Mouse (Mus musculus) left cerebral cortex, postnatal 25 days (tissue): ENCODE data around the gene Gm29427. TPM values are rescaled to one million over a fixed set of nuclear protein-coding genes. Genes with fewer than 3 reads are reported as not detected.

Experiments
- DNase-seq, 2 experiments: peaks; one replicate each; pipeline ENCODE4 v3.0.0; 2022; ENCODE audit warnings: low spot score in 2 of 2, mixed read lengths in 1 of 2
- intact Hi-C: fragments of 180-260 bp; cut with DNase I; formaldehyde crosslinking; loops from one replicate; pipeline ENCODE4 v1.15.1; 2025
- total RNA-seq, 2 experiments: library from RNA; stranded (reverse); gene quantifications; 2 replicates each; pipeline ENCODE4 v1.2.3; 2021

Gm29427 gene
- not detected for total RNA-seq

GRCm38 (mm10) chr1:130715561-130716217, at the start of gene Gm29427:
TSS of gene Gm29427 (minus strand) at chr1:130715799.
- peak; percentile 95 to 97 for DNase-seq
- intact Hi-C loops: loop anchor here (2.0 to 5.0 kb wide), 2 partner anchors 25 to 337 kb away; no protein-coding TSS in a partner anchor

DNA sequence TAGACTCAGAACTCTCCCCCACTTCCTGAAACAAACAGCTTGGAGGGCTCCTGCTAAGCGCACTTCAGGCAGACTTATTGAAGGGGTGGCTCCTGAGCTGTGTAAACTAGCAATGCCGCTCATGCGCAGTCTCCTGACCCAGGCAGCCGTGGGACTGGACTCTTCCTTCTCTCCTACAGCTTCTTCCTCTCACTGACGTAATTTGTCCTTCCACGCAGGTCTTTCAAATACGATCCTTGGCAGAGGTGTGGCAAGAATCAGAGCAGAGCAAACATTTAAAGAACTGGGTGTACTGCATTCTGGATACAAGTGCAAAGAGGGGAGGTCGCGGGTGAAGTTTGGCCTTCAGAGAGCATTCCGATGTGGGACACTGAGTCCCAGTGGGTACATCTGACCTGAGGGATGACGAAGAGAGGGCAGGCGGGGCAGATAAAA, 48.4 kb upstream of the Gm29427 start:
- intact Hi-C loops: no loop called here
- no peak for DNase-seq

DNA sequence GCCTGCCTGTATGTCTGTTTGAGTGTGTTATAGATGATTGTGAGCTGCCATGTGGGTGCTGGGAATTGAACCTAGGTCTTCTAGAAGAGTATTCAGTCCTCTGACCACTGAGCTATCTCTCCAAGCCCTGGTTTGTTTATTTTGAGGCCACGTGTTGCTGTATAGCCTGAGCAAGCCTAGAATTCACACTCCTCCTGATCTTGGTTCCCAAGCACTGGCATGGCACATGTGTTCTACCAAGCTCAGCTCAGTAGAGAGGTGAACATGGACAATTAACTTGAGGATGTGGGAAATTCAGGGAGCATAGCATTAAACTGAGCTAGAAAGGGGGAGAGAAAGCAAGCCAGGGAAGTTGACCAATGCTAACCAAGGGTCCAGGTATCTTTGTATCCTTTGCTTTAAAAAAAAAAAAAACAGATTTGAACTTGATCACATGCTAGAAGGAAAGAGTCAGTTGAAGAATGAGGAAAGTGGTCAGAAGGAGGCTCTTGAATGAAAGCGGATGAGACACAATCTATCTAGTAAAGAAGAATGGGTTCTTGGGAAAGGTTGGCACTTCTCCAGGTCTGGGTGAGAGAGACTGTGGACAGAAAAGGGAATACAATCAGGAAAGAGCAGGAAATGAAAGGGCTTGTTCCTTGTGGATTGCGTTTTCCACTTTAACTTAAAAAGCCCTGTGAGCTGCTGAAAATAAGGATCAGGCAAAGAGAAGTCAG, 46.6 kb upstream of the Gm29427 start:
- intact Hi-C loops: no loop called here
- no peak for DNase-seq

- intact Hi-C loops: no loop called here
- DNase-seq: no peak
These were observed 46.0 kb upstream of the Gm29427 start for GRCm38 (mm10) chr1:130761597-130761996.

DNA sequence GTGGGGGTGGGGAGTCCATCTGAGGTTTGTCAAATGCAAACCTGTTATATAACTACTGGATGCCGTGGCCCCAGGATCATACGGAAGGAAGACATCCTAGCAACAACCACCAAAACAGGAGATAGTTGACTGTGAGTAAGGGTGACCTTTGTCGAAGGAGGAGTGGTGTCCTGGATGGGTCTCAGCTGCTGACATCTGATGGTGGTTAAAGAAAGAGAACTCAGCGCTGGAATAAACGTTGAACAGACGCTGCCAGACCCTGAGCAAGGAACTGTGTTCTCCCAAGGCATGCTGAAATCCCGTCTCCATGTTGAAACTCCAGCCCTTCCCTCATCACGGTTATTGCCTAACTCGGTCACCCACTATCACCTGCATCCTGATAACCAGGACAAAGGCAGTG, 44.1 kb upstream of the Gm29427 start:
- DNase-seq: no peak
- intact Hi-C loops: no loop called here

- DNase-seq: no peak
- intact Hi-C loops: no loop called here
These were observed 31.2 kb upstream of the Gm29427 start for GRCm38 (mm10) chr1:130746819-130747218.

DNA sequence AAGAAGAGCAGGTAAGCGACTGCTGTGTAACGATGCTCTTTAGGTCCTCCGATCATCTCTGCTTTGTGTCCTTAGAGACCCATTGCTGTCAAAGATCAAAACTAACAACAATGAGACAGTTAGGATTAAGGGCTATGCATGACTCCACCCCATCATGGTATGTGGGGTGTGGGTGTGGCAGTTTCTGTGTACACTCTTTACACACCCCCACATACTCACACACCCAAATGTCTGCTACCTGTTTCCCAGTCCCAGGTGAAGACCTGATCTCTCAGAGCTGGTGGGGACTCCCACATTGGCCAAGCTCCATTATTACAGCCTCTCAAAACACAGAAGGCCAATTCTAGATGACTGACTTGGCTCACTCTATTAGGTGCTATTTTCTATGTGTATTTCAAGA, 30.0 kb upstream of the Gm29427 start:
- intact Hi-C loops: no loop called here
- no peak for DNase-seq

GRCm38 (mm10) chr1:130744961-130745360, 29.4 kb upstream of the Gm29427 start:
- DNase-seq: no peak
- intact Hi-C loops: no loop called here

DNA sequence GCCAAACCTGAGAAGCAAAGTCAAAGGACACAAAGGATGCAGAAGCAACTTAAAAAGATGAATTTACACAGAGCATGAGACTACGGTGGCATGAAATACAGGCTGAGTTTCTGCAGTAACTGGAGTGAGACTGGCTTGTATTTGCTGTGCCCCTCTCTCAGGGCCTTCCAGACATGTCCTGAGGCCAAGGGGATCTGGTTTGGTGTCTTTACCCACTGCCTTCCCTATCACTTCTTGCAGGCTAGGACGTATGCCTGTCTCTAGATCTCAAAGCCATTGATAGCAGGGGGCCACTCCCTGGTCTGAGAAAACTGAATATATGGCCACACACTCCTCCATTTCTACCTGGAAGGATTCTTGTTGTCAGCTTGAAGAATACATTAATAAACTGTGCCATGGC, 28.6 kb upstream of the Gm29427 start:
- DNase-seq: no peak
- intact Hi-C loops: no loop called here

DNA sequence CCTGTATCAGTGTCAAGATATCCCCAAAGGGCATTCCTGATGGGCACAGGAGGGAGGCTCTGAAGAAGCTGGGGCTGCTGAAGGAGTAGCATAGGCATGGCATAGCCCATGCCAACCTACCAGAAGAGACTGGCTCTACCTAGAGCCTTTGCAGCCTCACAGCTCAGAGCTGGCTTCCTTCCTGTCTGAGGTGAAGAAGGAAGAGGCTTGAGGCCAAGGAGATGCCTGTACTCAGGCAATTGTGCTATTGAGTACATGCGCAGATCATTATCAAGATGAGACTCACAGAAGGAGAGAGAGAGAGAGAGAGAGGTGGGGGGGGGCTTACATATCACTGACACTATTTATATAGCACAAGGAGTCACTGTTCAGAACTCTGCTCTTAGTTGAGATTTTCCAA, 28.2 kb upstream of the Gm29427 start:
- intact Hi-C loops: no loop called here
- no peak for DNase-seq

- intact Hi-C loops: no loop called here
- DNase-seq: no peak
These were observed 26.6 kb upstream of the Gm29427 start for GRCm38 (mm10) chr1:130742201-130742600.

- intact Hi-C loops: loop anchor here (2.0 kb wide), 1 partner anchor 24 kb away; the partner anchor contains the start of gene Yod1
- DNase-seq: peak; percentile 56 to 86
These were observed 25.5 kb upstream of the Gm29427 start for GRCm38 (mm10) chr1:130740781-130741720.

DNA sequence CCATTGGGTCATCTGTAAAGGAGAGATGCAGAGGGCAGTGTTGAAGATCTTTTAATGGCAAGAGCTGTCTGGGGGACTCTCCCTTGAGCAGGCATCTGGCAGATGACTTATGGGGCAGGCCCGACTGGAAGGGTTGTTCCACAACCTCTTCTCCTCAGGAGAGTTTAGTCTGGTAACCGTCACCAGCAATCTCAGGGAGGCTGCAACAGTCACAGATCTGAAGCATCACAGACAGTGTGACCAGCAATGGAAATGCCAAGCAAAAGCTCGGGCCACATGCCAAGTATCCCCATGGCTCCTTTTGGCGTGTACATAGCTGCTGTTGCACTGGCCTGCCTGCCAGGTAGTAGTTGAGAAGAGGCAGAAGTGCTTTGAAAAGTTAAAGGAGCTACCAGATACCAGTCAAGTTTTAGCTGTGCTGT, 24.6 kb upstream of the Gm29427 start:
- no peak for DNase-seq
- intact Hi-C loops: loop anchor here (2.0 kb wide), 1 partner anchor 23 kb away; the partner anchor contains the start of gene Yod1

DNA sequence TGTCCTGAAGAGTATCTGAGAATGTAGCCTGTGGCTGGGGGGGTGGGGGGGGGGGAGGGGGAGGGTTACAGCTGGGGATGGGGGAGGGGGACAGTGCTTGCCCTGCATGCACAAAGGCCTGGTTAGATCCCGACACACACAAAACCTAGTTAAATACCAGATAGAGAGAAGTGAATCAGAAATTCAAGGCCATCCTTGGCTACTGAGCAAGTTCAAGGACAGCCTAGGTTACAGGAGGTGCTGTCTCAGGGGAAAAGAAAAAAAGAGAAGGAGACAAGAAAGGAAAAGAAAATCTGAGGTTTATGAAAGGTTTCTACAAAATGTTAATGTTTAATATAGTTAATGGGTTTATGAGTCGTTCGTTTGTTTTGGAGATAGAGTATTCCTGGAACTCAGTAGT, 24.0 kb upstream of the Gm29427 start:
- DNase-seq: no peak

GRCm38 (mm10) chr1:130738551-130739106, 23.0 kb upstream of the Gm29427 start:
- DNase-seq: no peak
- intact Hi-C loops: no loop called here

More for the DNA sequence above, 24.0 kb upstream of the Gm29427 start:
- intact Hi-C loops: loop anchor here (2.0 kb wide), 1 partner anchor 23 kb away; the partner anchor contains the start of gene Yod1

DNA sequence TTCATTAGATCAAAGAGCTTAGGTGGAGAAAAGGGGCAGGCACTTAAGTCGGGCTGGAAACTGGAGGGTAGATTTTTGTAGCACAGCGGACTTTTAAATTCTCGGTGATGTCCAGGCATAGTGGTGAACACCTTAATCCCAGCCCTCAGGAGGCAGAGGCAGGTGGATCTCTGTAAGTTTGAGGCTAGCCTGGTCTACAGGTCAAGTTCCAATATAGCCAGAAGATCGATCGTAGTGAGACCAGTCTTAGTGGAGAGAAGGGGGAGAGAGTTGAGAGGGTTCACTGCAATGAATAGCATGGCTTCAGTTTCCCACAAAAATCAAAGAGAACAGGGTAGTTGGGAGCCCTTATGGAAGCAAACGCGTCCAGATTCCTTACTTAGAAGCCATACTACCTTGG, 22.3 kb upstream of the Gm29427 start:
- DNase-seq: no peak
- intact Hi-C loops: no loop called here

DNA sequence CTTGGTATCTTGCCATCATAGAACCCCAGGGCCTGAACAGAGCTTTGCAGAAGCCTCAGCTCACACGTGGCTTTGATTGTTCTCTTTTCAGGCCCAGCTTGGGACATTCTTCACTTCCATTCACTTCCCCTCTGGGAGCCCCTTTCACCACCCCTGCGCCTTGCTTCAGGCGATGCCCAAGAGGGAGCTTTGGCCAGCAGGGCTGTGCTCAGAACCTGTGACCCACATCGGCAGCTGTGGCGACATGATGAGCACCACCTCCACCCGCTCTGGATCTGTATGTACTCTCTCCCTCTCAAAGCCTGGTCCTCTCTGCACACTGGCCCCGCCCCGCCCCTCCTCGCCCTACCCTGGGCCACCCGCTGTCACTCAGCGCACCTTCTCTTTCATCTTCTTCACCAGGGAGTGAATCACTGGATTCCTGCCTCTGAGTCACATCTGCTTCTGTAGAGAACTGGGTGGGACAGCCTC, 21.8 kb upstream of the Gm29427 start:
- DNase-seq: no peak
- intact Hi-C loops: no loop called here

DNA sequence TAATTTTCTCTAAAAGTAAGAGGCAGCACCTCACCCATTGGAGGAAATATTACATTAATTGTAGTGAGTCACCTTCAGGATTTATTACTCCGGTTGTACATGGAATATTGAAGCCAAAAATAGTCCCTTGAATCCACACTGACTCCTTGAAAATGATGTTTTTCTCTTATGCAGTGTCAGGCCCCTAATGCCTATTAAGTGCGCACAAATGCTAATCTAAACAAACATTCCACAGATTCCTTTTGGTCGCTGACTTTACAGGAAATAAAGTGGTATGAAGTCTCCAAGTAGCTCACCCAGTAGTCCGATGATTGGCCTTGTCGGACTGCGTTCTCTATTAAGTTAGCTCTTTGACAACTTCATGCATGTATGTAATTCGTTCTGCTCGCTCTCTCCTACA, 19.3 kb upstream of the Gm29427 start:
- intact Hi-C loops: no loop called here

GRCm38 (mm10) chr1:130734452-130734851, 18.9 kb upstream of the Gm29427 start:
- intact Hi-C loops: no loop called here
- no peak for DNase-seq

More for the DNA sequence above, 19.3 kb upstream of the Gm29427 start:
- no peak for DNase-seq
